Mouse (Mus musculus): Measurements from ENCODE around the gene Zfp423.

DNA sequence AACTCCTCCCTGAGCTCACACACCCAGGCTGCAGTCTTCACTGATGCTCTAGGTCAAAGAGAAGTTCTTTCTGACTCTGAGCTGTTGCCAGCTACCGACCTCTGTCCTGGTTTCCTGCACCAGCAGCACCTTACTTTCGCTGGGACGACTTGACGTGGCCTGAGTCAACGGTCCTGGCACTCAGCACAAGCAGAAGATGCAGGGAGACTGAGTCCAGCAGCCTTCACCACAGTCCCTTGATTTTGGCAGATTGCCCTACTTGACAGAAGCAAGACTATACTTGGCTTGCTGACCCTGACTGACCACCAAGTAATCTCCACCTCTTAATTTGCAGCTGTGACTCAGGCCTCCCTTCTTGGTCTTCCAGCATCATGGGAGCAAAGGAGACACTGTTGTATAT lies 110.6 kb downstream of the Zfp423 start:
- TF ChIP-seq CTCF (IDR thresholded peaks at IDR 0.05; ENCODE audit: low read depth) (no peak), EP300 (IDR thresholded peaks at IDR 0.05; ENCODE audit: low read depth) (no peak)

Measured in heart, postnatal 0 days (tissue).